Mouse (Mus musculus): ENCODE data around the gene Adap2. TPM values are rescaled to one million over a fixed set of nuclear protein-coding genes. Genes with fewer than 3 reads are reported as not detected.
"Not testable (repeated sequence)": the region's sequence is repeated elsewhere in the genome, so short reads cannot be mapped to it uniquely, and the experiment has no call there.

Adap2 gene
- polyA plus RNA-seq, 1 experiment, result 7.0 TPM

DNA sequence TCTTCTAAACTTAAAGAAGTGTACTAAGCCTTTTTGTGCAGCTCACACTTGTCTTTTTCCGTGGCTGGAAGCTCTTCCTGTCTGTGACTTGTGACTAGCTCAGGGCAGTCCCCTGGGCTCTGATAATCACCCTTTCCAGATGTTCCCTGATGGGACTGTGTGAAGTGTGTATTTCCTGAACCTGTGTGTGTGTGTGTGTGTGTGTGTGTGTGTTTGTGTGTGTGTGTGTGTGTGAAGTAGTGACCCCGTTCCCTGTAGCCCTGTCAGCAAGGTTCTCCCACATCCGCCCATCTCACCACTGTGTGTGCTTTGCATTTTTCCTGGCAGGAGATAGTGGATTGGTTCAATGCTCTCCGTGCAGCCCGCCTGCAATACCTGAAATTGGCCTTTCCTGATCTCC lies 16.4 kb downstream of the Adap2 start:
- H3K4me3 ChIP-seq (replicated peaks; ENCODE audit: extremely low read depth, low read depth, low read length), result no peak overlapping the region
- TF ChIP-seq POLR2A (IDR thresholded peaks at IDR 0.05; ENCODE audit: borderline replicate concordance, extremely low read depth, low read depth, low read length), result no peak
- TF ChIP-seq CTCF (IDR thresholded peaks at IDR 0.05; ENCODE audit: insufficient read depth, low read length), result no peak
- no peak for DNase-seq
- WGBS, result 59% methylated on average over 5 of the region's 5 CpGs
- H3K4me1 ChIP-seq (ENCODE audit: control insufficient read depth, insufficient read depth, low read length), result no peaks in the 10 kb centered on the region

DNA sequence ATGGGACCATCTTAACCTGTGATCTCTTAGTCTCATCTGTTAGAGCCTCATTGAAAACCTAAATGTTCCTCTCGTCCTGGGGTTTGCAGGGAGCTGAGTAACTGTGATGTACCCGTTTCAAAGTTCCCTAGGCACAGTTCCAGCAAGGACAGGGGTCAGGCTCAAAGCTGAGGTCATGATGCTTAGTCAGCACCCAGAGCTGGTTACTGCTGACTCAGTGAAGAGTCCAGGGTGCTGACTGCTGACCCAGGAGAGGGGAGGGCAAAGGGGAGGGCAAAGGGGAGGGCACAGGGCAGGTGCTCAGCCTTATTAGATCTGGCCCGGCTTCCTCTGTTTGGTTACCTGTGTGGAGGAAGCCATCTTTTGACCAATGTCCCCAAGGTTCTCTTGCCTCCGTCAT lies 18.0 kb downstream of the Adap2 start:
- 64% methylated on average over 4 of the region's 4 CpGs for WGBS
- H3K4me3 ChIP-seq (replicated peaks; ENCODE audit: extremely low read depth, low read depth, low read length), result no peak overlapping the region
- H3K4me1 ChIP-seq (ENCODE audit: control insufficient read depth, insufficient read depth, low read length), result no peaks in the 10 kb centered on the region
- DNase-seq, result no peak
- TF ChIP-seq POLR2A (IDR thresholded peaks at IDR 0.05; ENCODE audit: borderline replicate concordance, extremely low read depth, low read depth, low read length), result no peak
- TF ChIP-seq CTCF (IDR thresholded peaks at IDR 0.05; ENCODE audit: insufficient read depth, low read length), result no peak

DNA sequence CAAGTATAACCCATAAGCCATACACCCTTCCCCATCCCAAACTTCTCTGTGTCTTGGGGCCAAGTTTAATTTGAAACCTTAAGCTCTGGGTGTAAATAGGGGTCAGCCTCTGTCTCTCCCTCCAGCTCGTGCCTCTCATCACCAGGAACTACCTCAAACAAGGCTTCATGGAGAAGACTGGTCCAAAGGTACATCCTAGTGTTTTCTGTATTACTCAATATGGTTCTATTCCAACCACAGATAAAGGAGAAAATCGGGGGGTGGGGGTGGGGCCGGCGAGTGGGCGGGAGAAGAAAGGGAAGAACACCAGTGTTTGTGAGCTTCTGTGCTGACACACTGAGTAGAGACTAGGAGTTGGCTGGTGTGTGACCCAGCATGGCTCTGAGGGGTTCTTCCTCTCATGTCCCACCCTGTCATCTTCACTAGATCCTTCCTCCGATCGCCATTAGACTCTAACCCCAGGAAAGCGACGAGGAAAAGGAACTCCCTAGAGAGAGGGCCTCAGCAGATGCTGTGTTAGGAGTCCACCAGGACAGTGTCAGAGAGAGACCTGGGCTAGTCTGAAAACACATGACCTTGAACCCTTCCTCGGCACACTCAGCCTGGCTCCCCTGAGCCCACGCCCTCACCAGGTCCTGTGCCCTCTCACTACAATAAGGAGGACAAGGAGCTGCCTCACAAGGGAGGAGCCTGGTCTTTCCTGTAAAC lies 20.2 kb downstream of the Adap2 start:
- H3K4me3 ChIP-seq (replicated peaks; ENCODE audit: extremely low read depth, low read depth, low read length), result no peak overlapping the region
- H3K4me1 ChIP-seq (ENCODE audit: control insufficient read depth, insufficient read depth, low read length), result no peaks in the 10 kb centered on the region
- DNase-seq, result no peak
- WGBS, result 73% methylated on average over 11 of the region's 11 CpGs
- TF ChIP-seq CTCF (IDR thresholded peaks at IDR 0.05; ENCODE audit: insufficient read depth, low read length) (no peak), POLR2A (IDR thresholded peaks at IDR 0.05; ENCODE audit: borderline replicate concordance, extremely low read depth, low read depth, low read length) (no peak)

DNA sequence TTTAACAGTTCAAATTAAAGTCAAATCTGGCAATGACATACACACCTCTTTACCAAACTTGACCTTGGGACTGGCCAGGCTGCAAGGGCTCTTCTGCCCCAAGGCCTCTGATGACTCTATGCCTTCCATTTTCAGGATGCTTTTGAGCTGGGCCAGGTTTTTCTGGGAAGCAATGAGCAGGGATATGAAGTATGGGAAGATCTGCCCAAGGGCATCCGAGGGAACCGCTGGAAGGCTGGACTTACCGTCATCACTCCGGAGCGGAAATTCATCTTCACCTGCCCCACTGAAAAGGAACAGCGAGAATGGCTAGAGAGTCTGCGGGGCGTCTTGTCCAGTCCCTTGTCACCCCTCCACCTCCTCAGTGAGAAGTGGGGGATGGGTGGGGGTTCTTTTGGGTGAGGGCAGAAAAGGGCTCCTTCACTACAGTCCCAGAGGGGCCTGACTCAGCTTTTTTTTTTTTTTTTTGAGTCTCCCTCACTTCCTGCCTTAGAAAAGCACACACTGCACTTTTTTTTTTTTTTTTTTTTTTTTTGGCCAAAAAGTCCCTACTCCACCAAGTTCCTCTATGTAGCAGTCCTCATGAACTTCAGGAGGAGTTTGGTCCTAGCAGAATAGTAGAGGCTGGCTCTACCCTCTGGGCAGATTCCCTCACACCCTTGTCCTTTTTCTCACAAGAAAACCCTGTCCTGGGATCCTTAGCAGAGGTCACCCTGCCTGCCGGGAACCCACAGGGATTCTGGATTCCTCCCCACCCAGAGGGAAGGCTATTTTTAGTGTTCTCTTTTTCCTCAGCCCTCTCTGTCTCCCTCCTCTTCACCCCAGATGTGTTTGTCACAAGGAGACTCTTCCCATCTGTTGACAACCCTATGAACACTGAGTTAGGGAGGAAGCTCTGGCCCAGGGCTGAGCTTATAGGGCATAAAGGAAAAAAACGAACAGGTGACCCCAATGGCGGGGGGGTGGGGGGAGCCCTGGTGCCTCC lies 23.3 kb downstream of the Adap2 start:
- DNase-seq, result no peak
- 73% methylated on average over 11 of the region's 11 CpGs for WGBS
- Histone ChIP-seq H3K4me3 (replicated peaks; ENCODE audit: extremely low read depth, low read depth, low read length) (no peak overlapping the region), H3K4me1 (ENCODE audit: control insufficient read depth, insufficient read depth, low read length) (no peaks in the 10 kb centered on the region)
- TF ChIP-seq POLR2A (IDR thresholded peaks at IDR 0.05; ENCODE audit: borderline replicate concordance, extremely low read depth, low read depth, low read length) (no peak), CTCF (IDR thresholded peaks at IDR 0.05; ENCODE audit: insufficient read depth, low read length) (no peak)

DNA sequence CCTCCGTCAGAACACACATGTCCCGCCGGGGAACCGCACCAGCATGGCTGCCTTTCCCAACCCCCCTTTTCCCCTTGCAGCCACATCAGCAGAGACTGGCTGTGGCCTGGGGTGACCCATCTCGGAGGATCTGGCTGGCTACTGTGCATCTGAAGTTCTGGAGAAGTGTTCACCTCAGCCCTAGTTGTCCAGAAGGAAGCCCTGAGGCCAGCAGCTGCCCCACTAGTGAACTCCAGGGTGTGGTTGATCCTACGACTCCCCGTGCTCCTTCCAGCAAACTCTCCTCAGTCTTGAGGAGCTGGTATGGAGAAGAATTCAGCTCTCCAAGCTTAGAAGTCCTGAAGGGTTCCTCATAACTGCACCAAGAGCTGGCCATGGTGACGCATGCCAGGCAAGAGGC lies 24.4 kb downstream of the Adap2 start:
- 71% methylated on average over 8 of the region's 8 CpGs for WGBS
- no peak for DNase-seq
- TF ChIP-seq CTCF (IDR thresholded peaks at IDR 0.05; ENCODE audit: insufficient read depth, low read length), result no peak
- Histone ChIP-seq H3K4me1 (ENCODE audit: control insufficient read depth, insufficient read depth, low read length) (no peaks in the 10 kb centered on the region), H3K4me3 (replicated peaks; ENCODE audit: extremely low read depth, low read depth, low read length) (no peak overlapping the region)

DNA sequence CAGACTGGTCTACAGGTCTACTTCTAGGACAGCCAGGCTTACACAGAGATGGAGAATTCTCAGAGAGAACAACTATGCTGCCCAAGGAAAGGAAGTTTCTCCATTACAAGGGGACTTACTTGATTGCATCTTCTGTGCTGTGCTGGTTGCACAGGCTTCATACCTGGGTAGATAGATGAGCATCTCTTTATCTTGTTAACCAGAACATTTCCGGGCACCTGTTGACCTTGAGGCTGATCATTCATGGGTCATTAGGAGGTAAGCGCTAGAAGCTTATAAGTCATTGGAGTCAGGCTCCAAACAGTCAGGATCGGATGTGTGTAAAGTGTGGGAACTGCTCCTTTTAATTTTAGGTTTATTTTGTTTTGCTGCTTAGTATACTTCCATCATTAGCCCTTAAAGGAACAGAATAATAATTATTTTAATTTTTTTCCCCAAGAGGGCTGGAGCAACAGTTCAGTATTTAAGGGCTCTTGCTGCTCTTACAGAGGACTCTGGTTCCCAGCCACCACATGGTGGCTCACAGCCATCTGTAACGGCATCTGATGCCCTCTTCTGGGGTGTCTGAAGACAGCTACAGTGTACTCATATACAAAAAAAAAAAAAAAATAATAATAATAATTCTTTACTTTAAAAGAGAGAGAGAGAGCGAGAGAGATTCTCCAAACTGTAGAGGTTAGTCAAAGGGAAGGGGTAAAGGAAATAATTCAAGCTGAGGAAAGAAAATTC lies 27.3 kb downstream of the Adap2 start:
- WGBS, result 64% methylated on average over 5 of the region's 5 CpGs
- DNase-seq, result no peak
- no peak for TF ChIP-seq CTCF (IDR thresholded peaks at IDR 0.05; ENCODE audit: insufficient read depth, low read length)
- TF ChIP-seq POLR2A (IDR thresholded peaks at IDR 0.05; ENCODE audit: borderline replicate concordance, extremely low read depth, low read depth, low read length), result no peak
- H3K4me3 ChIP-seq (replicated peaks; ENCODE audit: extremely low read depth, low read depth, low read length), result no peak overlapping the region
- H3K4me1 ChIP-seq (ENCODE audit: control insufficient read depth, insufficient read depth, low read length), result peaks cover 2% of the 10 kb centered on the region; the same call in 1 of the 2 replicates

DNA sequence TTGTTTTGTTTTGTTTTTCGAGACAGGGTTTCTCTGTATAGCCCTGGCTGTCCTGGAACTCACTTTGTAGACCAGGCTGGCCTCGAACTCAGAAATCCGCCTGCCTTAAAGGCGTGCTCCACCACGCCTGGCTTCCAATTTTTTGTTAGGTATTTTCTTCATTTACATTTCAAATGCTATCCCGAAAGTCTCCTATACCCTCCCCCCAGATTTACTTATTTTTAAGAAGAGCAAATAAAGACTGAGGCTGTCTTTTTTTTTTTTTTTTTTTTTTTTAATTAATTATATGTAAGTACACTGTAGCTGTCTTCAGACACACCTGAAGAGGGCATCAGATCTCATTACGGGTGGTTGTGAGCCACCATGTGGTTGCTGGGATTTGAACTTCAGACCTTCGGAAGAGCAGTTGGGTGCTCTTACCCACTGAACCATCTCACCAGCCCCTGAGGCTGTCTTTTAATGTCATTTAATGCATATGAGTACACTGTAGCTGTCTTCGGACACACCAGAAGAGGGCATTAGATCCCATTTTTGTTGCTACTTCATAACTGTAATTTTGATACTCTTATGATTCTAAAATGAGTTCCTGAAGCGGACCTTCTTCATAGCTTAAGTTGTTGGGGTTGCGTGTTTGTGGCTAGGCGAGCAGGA lies 29.3 kb downstream of the Adap2 start:
- not testable (repeated sequence) for H3K4me1 ChIP-seq (ENCODE audit: control insufficient read depth, insufficient read depth, low read length); DNase-seq
- H3K4me3 ChIP-seq (replicated peaks; ENCODE audit: extremely low read depth, low read depth, low read length), result peak overlapping the region; percentile 100
- 37% methylated on average over 12 of the region's 12 CpGs for WGBS

DNA sequence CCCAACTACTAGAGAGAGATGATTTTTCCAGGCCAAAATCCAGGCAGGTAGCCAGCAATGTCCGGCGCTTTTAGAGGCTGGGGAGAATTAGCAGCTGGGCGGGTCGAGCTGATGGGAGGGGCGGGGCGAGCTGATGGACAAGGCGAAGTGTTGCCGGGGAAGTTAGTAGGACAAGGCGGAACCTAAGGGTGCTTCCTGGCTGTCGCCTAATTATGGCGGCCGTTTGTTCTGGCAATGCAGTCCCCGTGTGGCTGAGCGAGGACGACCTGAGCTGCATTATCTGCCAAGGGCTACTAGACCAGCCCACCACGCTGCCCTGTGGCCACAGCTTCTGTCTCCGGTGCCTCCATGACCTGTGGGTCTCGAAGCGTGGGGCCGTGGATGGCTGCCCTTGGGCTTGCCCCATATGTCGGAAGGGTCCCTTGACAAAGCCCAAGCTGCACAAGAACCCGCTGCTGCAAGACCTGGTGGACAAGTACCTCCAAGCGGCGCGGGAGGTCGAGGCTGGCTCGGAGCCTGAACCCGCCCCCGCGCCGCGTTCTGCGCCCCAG lies 29.9 kb downstream of the Adap2 start, which contains the start of gene Rnf135:
Gene Rnf135 (plus strand): TSS at position 147 of the 551 bp plus-strand sequence.
- no peak for TF ChIP-seq CTCF (IDR thresholded peaks at IDR 0.05; ENCODE audit: insufficient read depth, low read length)
- TF ChIP-seq POLR2A (IDR thresholded peaks at IDR 0.05; ENCODE audit: borderline replicate concordance, extremely low read depth, low read depth, low read length), result peak; percentile 93; the same call in 1 of the 2 replicates
- peak; percentile 88 for DNase-seq
- H3K4me1 ChIP-seq (ENCODE audit: control insufficient read depth, insufficient read depth, low read length), result peaks cover 2% of the 10 kb centered on the region; the same call in 1 of the 2 replicates
- H3K4me3 ChIP-seq (replicated peaks; ENCODE audit: extremely low read depth, low read depth, low read length), result peak within 1 kb of the TSS; percentile 100
- WGBS, result under 1% methylated on average over 33 of the region's 33 CpGs

All from lung, adult 2 months (tissue).